Mouse (Mus musculus) kidney, adult 2 months (tissue): Measurements from ENCODE around the gene Gm10096.
"Not testable (repeated sequence)": the region's sequence is repeated elsewhere in the genome, so short reads cannot be mapped to it uniquely, and the experiment has no call there.

ENCODE experiments used
- CTCF ChIP-seq: fragments of 200-500 bp; conservative IDR thresholded peaks from 2 replicates; pipeline ENCODE4 v1.5.1; 2011; ENCODE audit warnings: low read depth, mild to moderate bottlenecking, control low read depth, low read length, moderate library complexity, mixed read lengths; ENCODE audit not compliant: insufficient read depth, insufficient read length
- POLR2A ChIP-seq: fragments of 200-500 bp; IDR thresholded peaks from one replicate; pipeline ENCODE4 v1.6.1; 2011; ENCODE audit warnings: low read depth, low read length, control low read depth

DNA sequence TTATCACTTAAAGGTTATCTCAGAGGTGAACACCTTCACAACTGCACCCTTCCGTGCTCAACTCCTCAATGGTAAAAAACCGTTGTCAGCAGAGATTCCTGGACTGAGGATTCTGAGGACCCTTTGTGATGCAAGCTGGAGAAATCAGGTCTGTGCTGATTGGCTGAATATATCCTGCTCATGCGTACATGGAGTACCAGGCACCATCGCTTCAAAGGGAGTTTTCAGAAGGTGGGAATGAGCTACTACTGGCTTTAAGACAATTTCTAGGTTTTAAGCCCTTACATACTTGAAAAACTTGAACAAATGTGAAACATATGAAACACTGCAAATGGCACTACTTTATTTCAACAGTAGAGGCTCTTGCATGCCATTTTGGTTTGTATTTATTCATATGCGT lies at the start of gene Gm10096:
- TF ChIP-seq POLR2A, CTCF: not testable (repeated sequence)
